Mouse (Mus musculus): ENCODE data around the gene Aqp9.

Gene Aqp9

GRCm38 (mm10) chr9:71066491-71066890 lies 102.0 kb downstream of the Aqp9 start:
- DNase-seq (ENCODE audit: low spot score): peak; percentile 2

GRCm38 (mm10) chr9:71065343-71065875 lies 103.1 kb downstream of the Aqp9 start:
- peak; percentile 1 for DNase-seq (ENCODE audit: low spot score)

GRCm38 (mm10) chr9:71064291-71064840 lies 104.1 kb downstream of the Aqp9 start:
- DNase-seq (ENCODE audit: low spot score): peak; percentile 1

- DNase-seq (ENCODE audit: low spot score): peak; percentile 2
Observed at GRCm38 (mm10) chr9:71063551-71063950, 104.9 kb downstream of the Aqp9 start.

GRCm38 (mm10) chr9:71062976-71063375 lies 105.5 kb downstream of the Aqp9 start:
- DNase-seq (ENCODE audit: low spot score): peak; percentile 1

- DNase-seq (ENCODE audit: low spot score): peak; percentile 0
Observed at GRCm38 (mm10) chr9:71062301-71062700, 106.2 kb downstream of the Aqp9 start.
